In genomic region chr7:30942365-30942764, GRCm38 (mm10) we compare ENCODE assay signal across 9 mouse cellular contexts. TPM values are rescaled to one million over a fixed set of nuclear protein-coding genes. Genes with fewer than 3 reads are reported as not detected.
"Had no signal": no experiment of that assay in that cellular context is flagged by ENCODE, and none has a peak within 500 bp of the region (broad histone marks: within the 10 kb centered on the region; RNA-seq: fewer than 3 reads in every experiment).

No protein-coding gene starts in this region.

RNA-seq across cellular contexts. Expression of gene Hamp, which starts 1.5 kb away (rescaled TPM):
- total RNA-seq: neutrophil, adult 5-6 weeks had no signal
- polyA plus RNA-seq: neural tube, embryonic 14.5 days; neural tube, embryonic 15.5 days; spleen, adult 2 months; stomach, embryonic 14.5 days; testis, adult 2 months; urinary bladder, adult 2 months had no signal

RNA-seq across cellular contexts. Expression of gene Hamp2, which starts 17.9 kb away (rescaled TPM):
- total RNA-seq: neutrophil, adult 5-6 weeks had no signal
- polyA plus RNA-seq: neural tube, embryonic 14.5 days; neural tube, embryonic 15.5 days; stomach, embryonic 14.5 days; stomach, embryonic 15.5 days; stomach, embryonic 16.5 days; urinary bladder, adult 2 months had no signal
